Mouse (Mus musculus) MEL (cell line): ENCODE data around the gene Kctd11.

Experiments
- BHLHE40 ChIP-seq: IDR thresholded peaks from 2 replicates; pipeline ENCODE4 v1.6.1; 2012; ENCODE audit warnings: low read depth, mild to moderate bottlenecking, inconsistent platforms, low read length, improper control_type of control experiment, borderline replicate concordance
- CTCF ChIP-seq, 3 experiments: IDR thresholded peaks in 2 of 3; conservative IDR thresholded peaks in 1 of 3; 2 replicates each; pipeline ENCODE4 v1.5.1; 2011 to 2012; ENCODE audit warnings: low read length in 3 of 3, low read depth in 2 of 3, mild to moderate bottlenecking in 2 of 3, improper control_type of control experiment in 1 of 3, inconsistent platforms in 1 of 3, mixed read lengths in 1 of 3, moderate library complexity in 1 of 3; ENCODE audit not compliant: control insufficient read depth in 1 of 3, insufficient read depth in 1 of 3, poor library complexity in 1 of 3, severe bottlenecking in 1 of 3
- GATA1 ChIP-seq: IDR thresholded peaks from 2 replicates; pipeline ENCODE4 v1.6.1; 2011; ENCODE audit warnings: low read depth, low read length, improper control_type of control experiment
- MYB ChIP-seq: IDR thresholded peaks from 2 replicates; pipeline ENCODE4 v1.6.1; 2011; ENCODE audit warnings: mild to moderate bottlenecking, low read depth, low read length, improper control_type of control experiment
- MYC ChIP-seq: IDR thresholded peaks from 2 replicates; pipeline ENCODE4 v1.6.1; 2011; ENCODE audit warnings: low read depth, mild to moderate bottlenecking, low read length, improper control_type of control experiment, moderate library complexity
- NELFE ChIP-seq: IDR thresholded peaks from 2 replicates; pipeline ENCODE4 v1.6.1; 2011; ENCODE audit warnings: low read depth, low read length, improper control_type of control experiment
- POLR2A ChIP-seq, 2 experiments: IDR thresholded peaks; 2 replicates each; pipeline ENCODE4 v1.6.1; 2011 to 2012; ENCODE audit warnings: low read length in 2 of 2, mild to moderate bottlenecking in 2 of 2, control low read depth in 1 of 2, improper control_type of control experiment in 1 of 2, low read depth in 1 of 2, moderate library complexity in 1 of 2; ENCODE audit not compliant: control insufficient read depth in 1 of 2, insufficient read depth in 1 of 2, poor library complexity in 1 of 2
- TAL1 ChIP-seq: IDR thresholded peaks from 2 replicates; pipeline ENCODE4 v1.6.1; 2012; ENCODE audit warnings: mild to moderate bottlenecking, inconsistent platforms, low read length, moderate library complexity, mixed read lengths
- TBP ChIP-seq: IDR thresholded peaks from 2 replicates; pipeline ENCODE4 v1.8.0; 2011; ENCODE audit warnings: low read depth, low read length, improper control_type of control experiment
- USF2 ChIP-seq, 2 experiments: IDR thresholded peaks; 2 replicates each; pipeline ENCODE4 v1.6.1; 2011 to 2012; ENCODE audit warnings: improper control_type of control experiment in 2 of 2, low read length in 2 of 2, borderline replicate concordance in 1 of 2, inconsistent platforms in 1 of 2, low read depth in 1 of 2, mild to moderate bottlenecking in 1 of 2; ENCODE audit not compliant: insufficient read depth in 1 of 2

DNA sequence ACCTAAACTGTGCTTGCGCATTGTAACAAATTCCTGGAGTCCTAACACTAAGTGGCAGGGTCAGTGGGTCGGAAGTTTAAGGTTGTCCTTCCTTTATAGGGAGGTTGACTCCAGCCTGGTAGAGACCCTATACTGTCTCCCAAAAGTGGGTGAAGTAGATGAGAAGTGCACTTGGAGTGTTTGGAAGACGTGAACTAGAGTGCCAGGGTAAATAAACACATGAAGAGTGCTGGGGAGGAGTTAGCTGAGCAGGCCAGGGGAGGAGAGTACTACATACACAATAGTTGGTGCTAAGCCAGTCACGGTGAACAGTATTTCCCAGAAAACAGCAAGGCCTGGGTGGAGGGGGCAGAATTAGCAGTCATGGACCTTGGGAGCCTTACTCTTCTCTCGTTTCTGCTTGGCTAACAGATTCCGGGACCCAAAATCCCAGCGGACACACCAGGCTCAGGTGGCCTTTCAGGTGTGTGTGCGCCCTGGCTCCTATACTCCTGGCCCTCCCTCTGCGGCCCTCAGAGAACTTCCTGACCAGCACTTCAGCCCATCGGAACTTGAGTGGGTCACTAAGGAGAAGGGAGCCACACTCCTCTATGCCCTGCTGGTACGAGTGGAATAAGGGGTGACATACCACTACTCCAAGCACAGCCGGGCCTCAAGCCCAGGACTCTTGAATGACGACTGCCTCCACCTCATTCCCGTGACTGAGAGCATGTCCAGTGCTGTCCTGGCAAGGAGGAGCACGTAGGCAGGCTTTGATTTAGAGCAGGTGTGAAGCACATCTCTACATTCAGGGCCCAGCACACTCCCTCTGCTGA lies 31.7 kb upstream of the Kctd11 start:
- TF ChIP-seq TAL1 = no peak
- TF ChIP-seq TBP = no peak
- TF ChIP-seq MYB = no peak
- TF ChIP-seq GATA1 = no peak
- TF ChIP-seq USF2 (IDR thresholded peaks at IDR 0.05; ENCODE audit: borderline replicate concordance in 1 of 2, insufficient read depth in 1 of 2, low read depth in 1 of 2, low read length in 2 of 2) = no peak
- no peak for TF ChIP-seq CTCF (IDR thresholded peaks at IDR 0.05 in 2 of 3, conservative IDR thresholded peaks at IDR 0.05 in 1 of 3; ENCODE audit: control insufficient read depth in 1 of 3, insufficient read depth in 1 of 3, low read depth in 2 of 3, low read length in 3 of 3, poor library complexity in 1 of 3, severe bottlenecking in 1 of 3)
- TF ChIP-seq POLR2A (IDR thresholded peaks at IDR 0.05; ENCODE audit: control insufficient read depth in 1 of 2, insufficient read depth in 1 of 2, low read depth in 1 of 2, low read length in 2 of 2, poor library complexity in 1 of 2) = no peak
- TF ChIP-seq MYC = no peak
- TF ChIP-seq NELFE = no peak
- no peak for TF ChIP-seq BHLHE40
